Mouse (Mus musculus): ENCODE data around the gene Vps25.

The Vps25 gene

GRCm38 (mm10) chr11:101276319-101277070 lies 23.0 kb downstream of the Vps25 start:
- DNase-seq: peak in 1 of 2 experiments; percentile 19

- DNase-seq: peak; percentile 25 to 44
These were observed 24.1 kb downstream of the Vps25 start for GRCm38 (mm10) chr11:101277381-101278222.

- peak; percentile 87 to 89 for DNase-seq
These were observed 25.0 kb downstream of the Vps25 start, which contains the start of the genes Cntd1 and Coa3 for GRCm38 (mm10) chr11:101278223-101279192. Cntd1 (plus strand) TSS chr11:101279012. Coa3 (minus strand) TSS chr11:101279114.

- no peak for DNase-seq
These were observed 25.7 kb downstream of the Vps25 start for GRCm38 (mm10) chr11:101279193-101279569.

GRCm38 (mm10) chr11:101280837-101281236 lies 27.3 kb downstream of the Vps25 start:
- DNase-seq: no peak

GRCm38 (mm10) chr11:101282896-101283295 lies 29.4 kb downstream of the Vps25 start:
- no peak for DNase-seq

GRCm38 (mm10) chr11:101283805-101284204 lies 30.3 kb downstream of the Vps25 start:
- DNase-seq: no peak

GRCm38 (mm10) chr11:101287306-101287705 lies 33.8 kb downstream of the Vps25 start:
- DNase-seq: no peak

- no peak for DNase-seq
These were observed 37.7 kb downstream of the Vps25 start for GRCm38 (mm10) chr11:101291231-101291630.

- no peak for DNase-seq
These were observed 41.7 kb downstream of the Vps25 start for GRCm38 (mm10) chr11:101295191-101295590.

GRCm38 (mm10) chr11:101300881-101301280 lies 47.4 kb downstream of the Vps25 start:
- peak in 1 of 2 experiments; percentile 48 for DNase-seq

GRCm38 (mm10) chr11:101301299-101302003 lies 47.9 kb downstream of the Vps25 start:
- no peak for DNase-seq

GRCm38 (mm10) chr11:101302004-101302798 lies 48.7 kb downstream of the Vps25 start, which contains the start of gene Becn1:
Becn1 (minus strand) TSS chr11:101302286.
- peak; percentile 99 to 100 for DNase-seq

- DNase-seq: no peak
These were observed 54.2 kb downstream of the Vps25 start for GRCm38 (mm10) chr11:101307744-101308143.

Measured in cerebellum, postnatal 14 days (tissue).